Mouse (Mus musculus): ENCODE measurements around the gene Rbm3. TPM values are rescaled to one million over a fixed set of nuclear protein-coding genes. Genes with fewer than 3 reads are reported as not detected.
A peak's percentile ranks its signal among the peaks of the same experiment; 100 is the strongest.

Rbm3 gene
- total and polyA plus RNA-seq, 2 experiments from 2014 or later = 371 to 432 TPM

DNA sequence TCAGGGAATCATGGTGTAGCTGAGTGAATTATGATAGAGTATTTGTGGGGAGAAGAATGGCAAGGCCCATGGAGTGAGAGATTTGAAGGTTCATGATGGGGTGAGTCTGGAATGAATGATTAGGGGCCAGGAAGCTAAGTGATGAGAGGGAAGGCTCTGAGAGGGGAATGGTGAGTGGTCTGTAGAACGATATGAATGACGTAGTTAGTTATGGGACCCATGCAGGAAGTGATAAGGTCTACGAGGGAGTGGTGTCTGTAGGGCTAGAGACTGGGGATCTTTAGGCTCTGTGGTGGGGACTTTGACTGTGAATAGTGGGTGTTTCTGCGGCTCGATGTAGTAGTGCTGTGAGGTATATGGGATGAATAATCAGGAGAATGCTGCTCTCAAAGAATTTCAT lies 34.0 kb upstream of the Rbm3 start:
- ATAC-seq (ENCODE audit: low FRiP score) = no peak
- H3K4me1 ChIP-seq (ENCODE audit: insufficient read depth, low read length) = no peaks in the 10 kb centered on the region
- H3K27me3 ChIP-seq (ENCODE audit: insufficient read depth, low read length) = no peaks in the 10 kb centered on the region
- 90% methylated on average over 5 of the region's 5 CpGs for WGBS
- no peaks in the 10 kb centered on the region for H3K36me3 ChIP-seq (ENCODE audit: insufficient read depth, low read length)
- no peak overlapping the region for H3K9ac ChIP-seq (replicated peaks; ENCODE audit: low read length, poor library complexity, severe bottlenecking)
- no peak overlapping the region for H3K27ac ChIP-seq (ENCODE audit: low read depth, low read length)
- no peak for DNase-seq (ENCODE audit: low spot score)
- TF ChIP-seq CTCF (IDR thresholded peaks at IDR 0.05) = no peak
- no peak overlapping the region for H3K4me2 ChIP-seq (ENCODE audit: low read depth, low read length, poor library complexity, severe bottlenecking)
- H3K4me3 ChIP-seq (ENCODE audit: low read depth, low read length) = no peak overlapping the region
- H3K9me3 ChIP-seq (ENCODE audit: low read length) = no peaks in the 10 kb centered on the region

DNA sequence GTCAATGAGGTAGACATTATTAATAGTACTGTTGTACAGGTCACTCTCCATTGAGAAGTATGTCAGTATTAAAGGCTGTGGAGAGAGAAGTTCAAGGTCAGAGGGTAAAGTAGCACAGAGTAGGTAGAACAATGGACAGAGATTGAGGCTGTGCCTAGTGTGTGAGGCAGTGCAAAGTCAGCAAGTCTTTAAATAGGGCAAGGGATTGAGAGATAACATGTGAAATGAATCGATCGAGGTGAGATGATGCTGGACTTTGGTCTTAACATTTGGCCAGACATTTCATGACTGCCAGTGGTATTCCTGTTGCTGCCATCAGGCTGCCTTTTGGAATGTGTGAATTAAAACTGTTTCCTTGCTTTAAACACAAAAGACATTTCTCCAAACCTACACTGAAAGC lies 33.2 kb upstream of the Rbm3 start:
- Histone ChIP-seq H3K4me1 (ENCODE audit: insufficient read depth, low read length) (no peaks in the 10 kb centered on the region), H3K4me3 (ENCODE audit: low read depth, low read length) (no peak overlapping the region), H3K27me3 (ENCODE audit: insufficient read depth, low read length) (no peaks in the 10 kb centered on the region), H3K36me3 (ENCODE audit: insufficient read depth, low read length) (no peaks in the 10 kb centered on the region), H3K4me2 (ENCODE audit: low read depth, low read length, poor library complexity, severe bottlenecking) (no peak overlapping the region), H3K27ac (ENCODE audit: low read depth, low read length) (no peak overlapping the region), H3K9ac (replicated peaks; ENCODE audit: low read length, poor library complexity, severe bottlenecking) (no peak overlapping the region), H3K9me3 (ENCODE audit: low read length) (no peaks in the 10 kb centered on the region)
- ATAC-seq (ENCODE audit: low FRiP score) = no peak
- TF ChIP-seq CTCF (IDR thresholded peaks at IDR 0.05) = no peak
- DNase-seq (ENCODE audit: low spot score) = no peak
- 91% methylated on average over 2 of the region's 2 CpGs for WGBS

DNA sequence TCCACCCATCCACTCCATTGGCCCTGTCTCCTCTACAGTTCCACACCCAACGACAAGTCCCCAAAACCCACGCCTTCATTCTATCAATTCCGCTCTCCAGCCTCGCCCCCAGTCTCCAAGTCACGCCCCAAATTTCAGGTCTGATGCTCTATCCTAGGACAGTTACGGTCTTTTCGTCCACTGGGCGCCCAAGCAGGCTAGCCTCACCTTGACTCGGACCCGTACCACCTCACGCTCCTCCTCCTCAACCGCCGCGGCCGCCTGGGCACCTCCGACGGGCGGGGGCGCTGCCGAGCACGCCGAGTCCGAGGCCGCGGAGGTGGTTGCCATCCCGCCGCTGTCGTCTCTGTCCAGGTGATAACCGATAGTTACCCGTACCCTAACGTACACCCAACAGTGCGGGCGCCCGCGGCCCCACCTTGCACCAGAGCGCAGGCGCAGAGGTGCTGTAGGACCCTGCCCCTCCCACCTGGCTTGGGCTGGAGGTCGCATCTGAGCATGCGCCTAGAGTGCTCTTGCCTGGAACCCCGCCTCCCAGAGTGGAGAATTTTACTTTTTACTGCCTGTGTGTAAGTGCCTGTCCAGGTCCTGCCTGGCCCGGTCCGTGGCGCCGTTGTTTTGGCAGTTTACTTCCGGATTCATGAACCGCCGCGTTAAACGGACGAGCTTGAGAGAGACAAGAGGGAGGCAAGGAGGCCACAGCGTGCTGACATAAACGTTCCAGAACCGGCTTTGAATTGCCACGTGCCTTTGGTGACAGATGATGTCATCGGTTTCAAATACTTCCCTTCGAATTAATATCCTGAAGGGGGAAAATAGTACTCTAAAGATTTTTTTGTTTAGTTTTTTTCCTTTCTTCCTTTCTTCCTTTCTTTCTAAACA lies 30.1 kb upstream of the Rbm3 start, which contains the start of gene Tbc1d25:
Gene Tbc1d25, minus strand, starts transcription at position 678 of the 882 bp plus-strand sequence.
- Histone ChIP-seq H3K27ac (ENCODE audit: low read depth, low read length) (no peak within 1 kb of the TSS), H3K36me3 (ENCODE audit: insufficient read depth, low read length) (no peaks in the 10 kb centered on the region; the same call in 1 of the 2 replicates), H3K4me1 (ENCODE audit: insufficient read depth, low read length) (no peaks in the 10 kb centered on the region), H3K27me3 (ENCODE audit: insufficient read depth, low read length) (no peaks in the 10 kb centered on the region), H3K4me3 (ENCODE audit: low read depth, low read length) (peak within 1 kb of the TSS; percentile 55), H3K4me2 (ENCODE audit: low read depth, low read length, poor library complexity, severe bottlenecking) (peak within 1 kb of the TSS; percentile 46), H3K9ac (replicated peaks; ENCODE audit: low read length, poor library complexity, severe bottlenecking) (peak within 1 kb of the TSS; percentile 64), H3K9me3 (ENCODE audit: low read length) (no peaks in the 10 kb centered on the region)
- peak; percentile 31 for TF ChIP-seq CTCF (IDR thresholded peaks at IDR 0.05)
- peak; percentile 94 for ATAC-seq (ENCODE audit: low FRiP score)
- WGBS = 17% methylated on average over 56 of the region's 56 CpGs
- DNase-seq (ENCODE audit: low spot score) = peak; percentile 93

DNA sequence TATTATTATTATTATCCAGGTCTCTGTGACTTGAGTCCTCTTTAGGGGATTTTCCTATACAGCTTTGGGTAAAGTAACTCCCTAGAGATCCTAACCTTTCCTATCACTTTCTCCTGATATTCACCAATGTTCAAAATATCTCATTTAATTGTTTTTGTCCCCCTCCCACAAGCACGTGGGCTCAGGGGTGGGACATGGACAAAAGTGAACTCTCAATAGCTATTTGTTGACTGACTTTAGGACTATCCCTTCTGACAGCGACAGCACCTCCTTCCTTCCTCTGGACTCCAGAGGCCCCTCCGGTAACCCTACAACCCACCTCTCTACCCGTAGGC lies 29.5 kb upstream of the Rbm3 start:
- H3K4me3 ChIP-seq (ENCODE audit: low read depth, low read length) = peak overlapping the region; percentile 55
- H3K4me1 ChIP-seq (ENCODE audit: insufficient read depth, low read length) = no peaks in the 10 kb centered on the region
- DNase-seq (ENCODE audit: low spot score) (no peak), ATAC-seq (ENCODE audit: low FRiP score) (no peak)
- TF ChIP-seq CTCF (IDR thresholded peaks at IDR 0.05) = no peak
- peak overlapping the region; percentile 46 for H3K4me2 ChIP-seq (ENCODE audit: low read depth, low read length, poor library complexity, severe bottlenecking)
- peak overlapping the region; percentile 64 for H3K9ac ChIP-seq (replicated peaks; ENCODE audit: low read length, poor library complexity, severe bottlenecking)
- H3K27me3 ChIP-seq (ENCODE audit: insufficient read depth, low read length) = no peaks in the 10 kb centered on the region
- no peak overlapping the region for H3K27ac ChIP-seq (ENCODE audit: low read depth, low read length)
- H3K36me3 ChIP-seq (ENCODE audit: insufficient read depth, low read length) = no peaks in the 10 kb centered on the region; the same call in 1 of the 2 replicates
- H3K9me3 ChIP-seq (ENCODE audit: low read length) = no peaks in the 10 kb centered on the region
- WGBS = 20% methylated on average over 4 of the region's 4 CpGs

DNA sequence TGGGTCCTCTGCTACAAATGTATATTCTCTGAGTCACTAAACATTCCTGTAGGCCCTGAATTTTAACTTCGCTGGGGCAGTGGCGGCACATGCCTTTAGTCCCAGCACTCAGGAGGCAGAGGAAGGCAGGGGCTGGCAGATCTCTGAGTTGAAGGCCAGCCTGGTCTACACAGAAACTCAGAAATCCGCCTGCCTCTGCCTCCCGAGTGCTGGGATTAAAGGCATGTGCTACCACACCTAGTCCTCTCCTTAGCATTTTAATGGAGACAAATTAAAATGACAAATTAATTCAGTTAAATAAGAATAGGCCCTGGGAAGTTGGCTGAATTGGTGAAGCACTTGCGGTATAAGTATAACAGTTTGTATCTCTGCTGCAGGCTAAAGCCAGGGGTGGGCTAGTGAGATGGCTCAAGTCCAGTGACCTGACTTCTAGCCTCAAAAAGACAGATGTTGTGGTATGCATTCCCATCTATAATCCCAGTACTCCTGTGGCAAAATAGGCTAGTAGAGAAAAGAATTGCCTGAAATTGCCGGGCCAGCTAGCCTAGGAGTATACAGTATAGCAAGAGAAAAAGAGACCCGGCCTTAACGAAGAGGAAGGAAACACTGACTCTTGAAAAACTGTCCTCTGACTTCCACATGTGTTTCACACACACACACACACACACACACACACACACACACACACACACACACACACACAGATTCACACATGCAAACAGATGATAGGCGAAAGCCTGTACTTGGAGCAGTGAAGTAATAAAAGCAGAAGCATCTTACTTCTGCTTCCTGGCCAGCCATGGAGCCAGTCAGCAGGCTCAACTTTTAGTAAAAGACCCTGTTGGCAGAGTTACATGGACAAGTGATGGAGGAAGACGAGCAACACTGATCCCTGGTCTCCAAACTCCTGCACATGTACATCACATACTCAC lies 22.3 kb upstream of the Rbm3 start:
- TF ChIP-seq CTCF (IDR thresholded peaks at IDR 0.05) = no peak

More for the DNA sequence above, 22.3 kb upstream of the Rbm3 start:
- no peaks in the 10 kb centered on the region for H3K9me3 ChIP-seq (ENCODE audit: low read length)
- H3K36me3 ChIP-seq (ENCODE audit: insufficient read depth, low read length) = no peaks in the 10 kb centered on the region; the same call in 1 of the 2 replicates
- ATAC-seq (ENCODE audit: low FRiP score) (no peak), DNase-seq (ENCODE audit: low spot score) (no peak)
- no peak overlapping the region for H3K4me3 ChIP-seq (ENCODE audit: low read depth, low read length)
- no peaks in the 10 kb centered on the region for H3K27me3 ChIP-seq (ENCODE audit: insufficient read depth, low read length)
- no peak overlapping the region for H3K9ac ChIP-seq (replicated peaks; ENCODE audit: low read length, poor library complexity, severe bottlenecking)
- H3K27ac ChIP-seq (ENCODE audit: low read depth, low read length) = no peak overlapping the region
- 90% methylated on average over 10 of the region's 10 CpGs for WGBS
- H3K4me2 ChIP-seq (ENCODE audit: low read depth, low read length, poor library complexity, severe bottlenecking) = no peak overlapping the region
- H3K4me1 ChIP-seq (ENCODE audit: insufficient read depth, low read length) = no peaks in the 10 kb centered on the region

Data from midbrain, postnatal 0 days (tissue).